Mouse (Mus musculus) small intestine, adult 2 months (tissue): ENCODE measurements around the gene Hoxa10. TPM values are rescaled to one million over a fixed set of nuclear protein-coding genes. Genes with fewer than 3 reads are reported as not detected.
A peak's percentile ranks its signal among the peaks of the same experiment; 100 is the strongest.

Experiments
- H3K27ac ChIP-seq: fragments of 200-500 bp; 2 replicates; pipeline ENCODE4 v1.5.1; 2012; ENCODE audit warnings: low read depth, low read length, control low read depth, inconsistent platforms; ENCODE audit not compliant: insufficient read depth
- H3K27me3 ChIP-seq: fragments of 200-500 bp; 2 replicates; pipeline ENCODE4 v1.6.1; 2012; ENCODE audit warnings: mild to moderate bottlenecking, moderate library complexity, low read length, inconsistent platforms; ENCODE audit not compliant: control insufficient read depth, insufficient read depth
- H3K36me3 ChIP-seq: fragments of 200-500 bp; 2 replicates; pipeline ENCODE4 v1.6.1; 2012; ENCODE audit warnings: mild to moderate bottlenecking, low read length, control low read depth, inconsistent platforms; ENCODE audit not compliant: control insufficient read depth, insufficient read depth
- H3K4me1 ChIP-seq: fragments of 200-500 bp; 2 replicates; pipeline ENCODE4 v1.6.1; 2012; ENCODE audit warnings: low read length, inconsistent platforms, mixed read lengths; ENCODE audit not compliant: control insufficient read depth, insufficient read depth, insufficient read length
- H3K4me3 ChIP-seq: fragments of 200-500 bp; 2 replicates; pipeline ENCODE4 v1.5.1; 2012; ENCODE audit warnings: low read depth, mild to moderate bottlenecking, control low read depth, inconsistent platforms, low read length, moderate library complexity
- CTCF ChIP-seq: fragments of 200-500 bp; IDR thresholded peaks from 2 replicates; pipeline ENCODE4 v1.5.1; 2012; ENCODE audit warnings: low read depth, mild to moderate bottlenecking, control low read depth, inconsistent platforms, low read length, moderate library complexity, mixed read lengths; ENCODE audit not compliant: insufficient replicate concordance, insufficient read length; ENCODE audit errors: extremely low read depth
- POLR2A ChIP-seq: fragments of 200-500 bp; IDR thresholded peaks from 2 replicates; pipeline ENCODE4 v1.6.1; 2012; ENCODE audit warnings: low read depth, mild to moderate bottlenecking, control low read depth, inconsistent platforms, low read length, moderate library complexity
- WGBS: fragments of 180-500 bp; shearing (Covaris S2); methylation state at CpG from one replicate; pipeline ENCODE4 v1.1.7; 2018; 5-methylcytosine and 5-hydroxymethylcytosine counted together
- polyA plus RNA-seq: library from polyadenylated mRNA; depleted of rRNA; stranded (reverse); fragments of >200 nt; gene quantifications from 2 replicates; pipeline ENCODE4 v1.2.3, GENCODE M21; 2012

Gene Hoxa10
- polyA plus RNA-seq, 1 experiment, result not detected

DNA sequence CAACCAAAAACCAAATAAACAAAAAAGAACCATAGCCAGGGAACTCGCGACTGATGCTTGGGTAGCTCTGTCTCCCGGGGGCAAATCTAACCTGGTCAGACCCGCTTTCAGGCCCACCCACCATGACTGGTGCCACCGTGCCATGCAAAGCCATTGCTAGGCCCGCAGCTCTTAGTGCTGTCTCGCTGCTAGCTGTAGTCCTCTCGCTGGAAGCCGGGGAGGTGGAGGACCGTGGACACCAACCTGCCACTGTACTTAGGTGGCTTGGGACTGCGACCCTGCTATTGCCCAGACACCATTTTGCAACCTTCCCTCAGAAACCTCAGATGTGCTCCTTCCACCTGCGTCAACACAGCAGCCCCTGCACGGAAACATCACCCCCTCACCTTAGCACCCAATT lies 28.7 kb downstream of the Hoxa10 start:
- 12% methylated on average over 13 of the region's 13 CpGs for WGBS
- Histone ChIP-seq H3K4me3 (peak overlapping the region; percentile 63), H3K27me3 (peaks cover 79% of the 10 kb centered on the region), H3K4me1 (peaks cover 8% of the 10 kb centered on the region), H3K36me3 (no peaks in the 10 kb centered on the region), H3K27ac (0 out of 2 replicates have a peak overlapping the region, but pooled peaks have one; percentile 8)
- TF ChIP-seq CTCF (no peak), POLR2A (no peak)

DNA sequence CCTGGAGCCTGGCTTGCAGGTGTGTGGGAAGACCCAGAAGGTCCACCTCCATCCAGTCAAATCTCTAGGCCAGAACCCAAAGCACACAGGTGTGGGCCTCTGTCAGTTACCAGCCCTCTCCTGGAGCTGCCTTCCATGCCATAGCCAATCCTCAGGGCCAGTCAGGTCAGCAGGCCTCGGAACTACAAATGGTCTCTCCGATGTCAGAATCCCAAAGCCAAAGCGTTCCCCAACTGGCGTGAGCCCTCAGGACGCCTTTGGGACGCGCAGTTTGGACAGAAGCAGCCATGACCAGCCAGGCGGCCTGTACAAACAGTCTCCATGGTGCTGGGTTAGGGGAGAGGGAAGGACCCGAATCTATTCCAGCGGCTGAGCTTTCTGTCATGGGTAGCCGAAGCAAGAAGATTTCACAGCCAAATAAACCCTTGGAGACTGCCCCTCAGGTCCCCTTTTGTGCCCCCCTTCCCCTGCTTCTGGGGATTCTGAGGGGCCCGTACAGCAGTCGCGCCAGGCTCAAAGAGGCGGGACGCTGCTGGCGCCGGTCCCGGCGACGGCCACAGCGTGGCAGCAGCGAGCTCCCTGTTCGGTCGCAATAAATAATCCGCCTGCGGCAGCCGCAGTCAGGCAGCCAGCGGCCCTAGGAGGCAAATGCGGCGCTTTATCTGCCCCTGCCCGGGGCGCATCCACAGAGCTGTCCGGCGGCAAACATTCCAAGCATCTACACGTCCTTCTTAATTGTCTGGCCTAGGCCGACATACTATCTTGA lies 29.3 kb downstream of the Hoxa10 start:
- H3K27me3 ChIP-seq, result peaks cover 78% of the 10 kb centered on the region
- H3K4me1 ChIP-seq, result peaks cover 8% of the 10 kb centered on the region
- TF ChIP-seq POLR2A (peak; percentile 23; the same call in 1 of the 2 replicates), CTCF (peak; percentile 73)
- WGBS, result 3% methylated on average over 37 of the region's 37 CpGs
- H3K27ac ChIP-seq, result 0 out of 2 replicates have a peak overlapping the region, but pooled peaks have one; percentile 8
- peak overlapping the region; percentile 63 for H3K4me3 ChIP-seq
- no peaks in the 10 kb centered on the region for H3K36me3 ChIP-seq

DNA sequence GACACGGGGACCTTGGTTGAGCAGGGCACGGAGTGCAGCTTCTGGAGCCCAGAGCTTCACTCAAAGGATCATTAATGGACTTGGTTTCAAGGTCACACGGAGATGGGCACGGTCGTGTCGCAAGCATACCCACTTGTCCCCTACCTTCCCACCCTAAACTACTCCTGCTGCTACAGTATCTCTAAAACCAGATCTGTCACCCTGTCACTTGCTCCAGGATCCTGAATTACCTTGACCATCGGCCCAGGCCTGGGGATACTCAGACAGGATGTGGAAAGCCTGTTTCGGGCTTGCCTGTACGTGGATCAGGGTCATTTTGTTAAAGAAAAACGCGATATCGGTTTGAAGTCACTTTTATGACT lies 31.0 kb downstream of the Hoxa10 start:
- Histone ChIP-seq H3K36me3 (no peaks in the 10 kb centered on the region), H3K27ac (no peak overlapping the region), H3K4me3 (no peak overlapping the region), H3K27me3 (peaks cover 79% of the 10 kb centered on the region), H3K4me1 (peaks cover 8% of the 10 kb centered on the region)
- 33% methylated on average over 12 of the region's 12 CpGs for WGBS
- peak; percentile 16; the same call in 1 of the 2 replicates for TF ChIP-seq CTCF
- TF ChIP-seq POLR2A, result no peak

DNA sequence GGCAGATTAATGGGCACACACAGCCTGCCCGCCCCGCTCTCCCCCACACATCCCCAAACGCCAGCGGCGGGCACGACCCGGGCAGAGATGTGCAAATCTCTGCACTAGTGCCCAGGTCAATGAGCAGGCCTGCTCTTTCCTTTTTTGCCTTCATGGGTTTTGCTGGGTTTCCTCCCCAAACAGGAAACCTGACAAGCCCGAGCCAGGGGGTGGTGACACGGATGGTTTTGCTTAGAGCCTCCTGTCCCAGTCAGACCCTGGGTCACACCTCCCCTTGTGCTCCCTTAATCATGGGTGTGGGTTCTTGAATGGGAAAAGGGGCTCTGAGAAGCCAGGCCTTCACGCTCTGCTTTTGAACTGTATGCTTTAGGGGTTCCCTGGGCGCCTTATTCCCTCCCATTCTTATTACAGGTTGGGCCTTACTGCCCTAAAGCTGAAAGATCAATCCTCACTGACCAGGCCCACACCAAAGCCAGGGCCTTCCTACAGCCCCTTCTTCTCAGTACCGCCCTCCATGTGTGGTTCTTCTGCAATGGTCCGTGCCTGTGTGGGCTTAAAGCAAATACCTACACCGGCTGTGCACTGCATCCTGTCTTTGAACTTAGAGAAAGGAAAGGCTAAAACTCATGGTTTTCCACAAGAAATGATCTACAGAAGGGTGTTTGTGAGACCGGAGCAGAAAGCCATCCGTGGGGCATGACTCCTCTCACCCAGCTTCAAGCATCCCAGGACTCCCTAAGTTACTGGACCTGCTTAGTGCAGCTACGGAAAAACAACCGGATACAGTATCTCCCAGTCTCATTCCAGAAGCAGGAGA lies 31.6 kb downstream of the Hoxa10 start:
- WGBS, result 27% methylated on average over 18 of the region's 18 CpGs
- H3K36me3 ChIP-seq, result no peaks in the 10 kb centered on the region
- peaks cover 80% of the 10 kb centered on the region for H3K27me3 ChIP-seq
- H3K4me1 ChIP-seq, result peaks cover 8% of the 10 kb centered on the region
- TF ChIP-seq CTCF (no peak), POLR2A (no peak)
- 0 out of 2 replicates have a peak overlapping the region, but pooled peaks have one; percentile 7 for H3K27ac ChIP-seq
- H3K4me3 ChIP-seq, result peak overlapping the region; percentile 46

DNA sequence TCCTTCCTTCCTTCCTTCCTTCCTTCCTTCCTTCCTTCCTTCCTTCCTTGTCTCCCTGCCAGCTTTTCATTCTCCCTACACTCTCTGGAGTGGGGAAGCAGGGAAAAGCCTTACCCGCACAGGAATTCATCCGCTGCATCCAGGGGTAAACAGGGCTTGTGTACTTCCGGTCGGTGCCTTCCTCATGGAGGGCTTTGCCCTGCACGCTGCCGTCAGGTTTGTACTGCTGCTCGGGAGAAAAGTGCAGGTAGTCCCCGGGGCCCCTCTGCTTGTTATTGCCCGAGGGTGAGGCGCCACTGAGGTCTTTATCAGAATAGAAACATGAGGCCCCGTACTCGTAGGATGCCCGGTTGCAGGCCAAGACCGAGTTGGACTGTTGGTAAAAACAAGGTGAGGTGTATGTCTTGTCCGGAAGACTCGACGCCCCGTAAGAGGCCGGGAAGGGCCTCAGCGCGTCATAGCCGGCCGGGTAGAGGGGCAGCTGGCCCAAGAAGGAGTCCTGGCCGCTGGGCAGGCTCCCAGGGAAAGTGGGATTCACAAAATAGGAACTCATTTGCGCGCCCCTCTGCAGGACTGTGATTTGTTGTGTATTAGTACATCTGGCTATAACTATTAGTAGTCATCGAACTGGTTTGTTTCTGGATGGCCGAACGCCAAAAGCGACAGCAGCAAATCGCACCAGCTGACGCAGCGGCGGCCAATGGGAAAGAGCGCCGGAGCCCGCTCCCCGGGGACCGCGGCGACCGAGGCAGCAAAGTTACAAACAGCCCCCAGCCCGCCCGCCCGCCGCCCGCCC lies 32.4 kb downstream of the Hoxa10 start, which contains the start of gene Hoxa6:
TSS of gene Hoxa6 (minus strand) at position 651 of the 796 bp plus-strand sequence.
- Histone ChIP-seq H3K27ac (peak within 1 kb of the TSS; percentile 21; the same call in 1 of the 2 replicates), H3K4me1 (peaks cover 6% of the 10 kb centered on the region), H3K36me3 (no peaks in the 10 kb centered on the region), H3K27me3 (peaks cover 82% of the 10 kb centered on the region), H3K4me3 (peak within 1 kb of the TSS; percentile 46)
- no peak for TF ChIP-seq POLR2A
- no peak for TF ChIP-seq CTCF
- 9% methylated on average over 47 of the region's 47 CpGs for WGBS

DNA sequence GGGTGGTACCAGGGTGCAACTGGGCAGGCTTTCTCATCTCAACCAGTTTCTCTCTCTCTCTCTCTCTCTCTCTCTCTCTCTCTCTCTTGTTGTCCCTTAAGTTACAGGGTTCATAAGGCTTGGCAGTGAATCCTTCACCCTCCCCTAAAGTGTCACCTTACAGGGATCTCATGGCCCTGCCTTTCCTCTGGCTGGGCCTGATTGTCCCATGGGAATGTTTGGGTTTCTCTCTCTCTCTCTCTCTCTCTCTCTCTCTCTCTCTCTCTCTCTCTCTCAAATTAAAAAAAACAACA lies 33.0 kb downstream of the Hoxa10 start:
- Histone ChIP-seq H3K4me1 (peaks cover 1% of the 10 kb centered on the region), H3K27ac (0 out of 2 replicates have a peak overlapping the region, but pooled peaks have one; percentile 15), H3K4me3 (no peak overlapping the region), H3K36me3 (no peaks in the 10 kb centered on the region), H3K27me3 (peaks cover 82% of the 10 kb centered on the region)
- TF ChIP-seq CTCF (no peak), POLR2A (no peak)
